Mouse (Mus musculus) embryonic facial prominence, embryonic 11.5 days (tissue): ENCODE measurements at regions not wholly inside any gene's neighbourhood (a gene's known extent, or its start where the extent isn't known, plus 50 kb on each side); places are given as distances from the start of the nearest gene placed in this dataset.

ENCODE experiments used
- ATAC-seq: fragments of 200-750 bp; cut with Nextera tagmentation; replicated peaks from 2 replicates; pipeline ENCODE4 v1.8.0; 2017; ENCODE audit warnings: low read depth; ENCODE audit not compliant: insufficient number of reproducible peaks, low FRiP score, low TSS enrichment
- DNase-seq: peaks from one replicate; pipeline ENCODE4 v3.0.0-alpha.2; 2015; ENCODE audit warnings: low spot score
- H3K27ac ChIP-seq: fragments of 300-500 bp; sonication (generic); replicated peaks from 2 replicates; pipeline ENCODE4 v1.5.1; 2014; ENCODE audit warnings: mild to moderate bottlenecking, low read depth, low read length, control low read depth
- H3K27me3 ChIP-seq: fragments of 300-500 bp; sonication (generic); 2 replicates; pipeline ENCODE4 v1.6.1; 2014; ENCODE audit warnings: mild to moderate bottlenecking, low read length, moderate library complexity, mixed read lengths; ENCODE audit not compliant: control insufficient read depth, insufficient read depth
- H3K36me3 ChIP-seq: fragments of 300-500 bp; sonication (generic); replicated peaks from 2 replicates; pipeline ENCODE4 v1.6.1; 2014; ENCODE audit warnings: low read depth, mild to moderate bottlenecking, low read length, moderate library complexity, mixed read lengths; ENCODE audit not compliant: control insufficient read depth, insufficient read depth
- H3K4me1 ChIP-seq: fragments of 300-500 bp; sonication (generic); 2 replicates; pipeline ENCODE4 v1.6.1; 2014; ENCODE audit warnings: low read length, mixed read lengths; ENCODE audit not compliant: control insufficient read depth, insufficient read depth
- H3K4me2 ChIP-seq: fragments of 300-500 bp; sonication (generic); 2 replicates; pipeline ENCODE4 v1.6.1; 2014; ENCODE audit warnings: low read depth, mild to moderate bottlenecking, control low read depth, low read length, moderate library complexity
- H3K4me3 ChIP-seq: fragments of 300-500 bp; sonication (generic); 2 replicates; pipeline ENCODE4 v1.5.1; 2014; ENCODE audit warnings: low read depth, low read length, control low read depth
- H3K9ac ChIP-seq: fragments of 300-500 bp; sonication (generic); replicated peaks from 2 replicates; pipeline ENCODE4 v1.6.1; 2014; ENCODE audit warnings: mild to moderate bottlenecking, control low read depth, low read length
- H3K9me3 ChIP-seq: fragments of 300-500 bp; sonication (generic); replicated peaks from 2 replicates; pipeline ENCODE4 v1.6.1; 2016; ENCODE audit warnings: mild to moderate bottlenecking, low read length, inconsistent platforms, mixed read lengths; ENCODE audit not compliant: control insufficient read depth
- WGBS: fragments of 180-500 bp; shearing (Covaris S2); extraction: QIAGEN DNeasy Blood & Tissue Kit; methylation state at CpG from one replicate; pipeline ENCODE4 v1.1.7; 2014; 5-methylcytosine and 5-hydroxymethylcytosine counted together

DNA sequence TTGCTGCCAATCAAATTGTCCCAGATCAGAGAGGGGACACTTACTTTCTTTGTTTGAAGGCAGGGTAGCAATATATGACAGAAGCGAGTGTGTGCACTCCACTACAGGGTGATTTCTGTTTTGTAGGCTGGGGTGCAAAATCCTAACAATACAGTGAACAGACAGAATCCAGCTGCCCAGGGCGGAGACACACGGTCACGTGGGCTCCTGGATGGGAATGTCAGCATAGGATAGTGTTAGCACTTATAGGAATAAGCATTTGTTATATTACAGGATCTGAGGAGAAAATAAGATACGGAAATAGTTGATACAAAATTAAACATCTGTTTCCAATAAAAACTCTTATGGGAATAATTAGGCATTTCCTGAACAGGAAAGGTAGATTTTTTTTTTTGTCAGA, 169.1 kb upstream of the Ubr2 start:
- H3K27ac ChIP-seq, result no peak overlapping the region; the same call in 1 of the 2 replicates
- WGBS, result 29% methylated on average over 5 of the region's 5 CpGs
- no peaks in the 10 kb centered on the region for H3K27me3 ChIP-seq
- no peak overlapping the region for H3K9ac ChIP-seq
- no peaks in the 10 kb centered on the region for H3K9me3 ChIP-seq
- DNase-seq (peak; percentile 71), ATAC-seq (no peak; the same call in 1 of the 2 replicates)
- no peak overlapping the region for H3K4me3 ChIP-seq
- H3K4me1 ChIP-seq, result no peaks in the 10 kb centered on the region
- no peaks in the 10 kb centered on the region for H3K36me3 ChIP-seq
- no peak overlapping the region for H3K4me2 ChIP-seq

- no peak overlapping the region for H3K4me2 ChIP-seq
- no peaks in the 10 kb centered on the region for H3K4me1 ChIP-seq
- no peaks in the 10 kb centered on the region for H3K9me3 ChIP-seq
- H3K36me3 ChIP-seq, result no peaks in the 10 kb centered on the region
- DNase-seq, result peak; percentile 45
- no peak for ATAC-seq
- H3K27ac ChIP-seq, result no peak overlapping the region; the same call in 1 of the 2 replicates
- no peaks in the 10 kb centered on the region for H3K27me3 ChIP-seq
- H3K9ac ChIP-seq, result no peak overlapping the region
- no peak overlapping the region for H3K4me3 ChIP-seq
- WGBS, result 46% methylated on average over 5 of the region's 5 CpGs
These were observed 168.3 kb upstream of the Ubr2 start for GRCm38 (mm10) chr17:47178705-47179104.

DNA sequence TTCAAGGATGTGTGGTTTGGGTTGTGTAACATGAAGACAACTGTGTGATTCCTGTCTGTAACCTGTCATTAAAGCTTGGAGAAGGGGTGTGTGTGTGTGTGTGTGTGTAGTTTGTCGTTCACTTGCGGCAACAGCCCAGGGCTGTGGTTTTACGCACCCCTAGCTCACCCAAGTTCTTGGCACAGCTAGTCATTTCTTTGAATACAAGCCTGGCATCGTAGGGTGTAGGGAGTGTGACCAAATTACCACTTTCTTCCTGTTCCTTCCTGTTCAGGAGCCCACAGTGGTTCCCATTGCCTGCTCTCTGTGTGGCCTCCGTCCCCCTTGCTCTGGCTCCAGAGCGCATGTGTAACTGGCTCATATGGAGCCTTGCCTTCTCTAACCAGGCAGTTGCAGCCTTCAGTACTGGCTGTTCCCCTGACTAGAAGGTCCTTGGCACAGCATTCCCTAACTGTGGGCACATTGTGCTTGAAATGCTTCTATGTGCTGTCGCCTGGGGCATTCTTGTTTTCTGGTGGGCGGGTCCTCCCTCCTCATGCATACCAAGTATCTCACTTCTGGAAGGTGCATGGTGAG, 167.4 kb upstream of the Ubr2 start:
- Histone ChIP-seq H3K27ac (no peak overlapping the region), H3K27me3 (no peaks in the 10 kb centered on the region), H3K4me3 (no peak overlapping the region), H3K4me2 (no peak overlapping the region), H3K9ac (no peak overlapping the region), H3K4me1 (no peaks in the 10 kb centered on the region), H3K9me3 (no peaks in the 10 kb centered on the region), H3K36me3 (no peaks in the 10 kb centered on the region)
- DNase-seq (no peak), ATAC-seq (no peak)
- 80% methylated on average over 8 of the region's 8 CpGs for WGBS

DNA sequence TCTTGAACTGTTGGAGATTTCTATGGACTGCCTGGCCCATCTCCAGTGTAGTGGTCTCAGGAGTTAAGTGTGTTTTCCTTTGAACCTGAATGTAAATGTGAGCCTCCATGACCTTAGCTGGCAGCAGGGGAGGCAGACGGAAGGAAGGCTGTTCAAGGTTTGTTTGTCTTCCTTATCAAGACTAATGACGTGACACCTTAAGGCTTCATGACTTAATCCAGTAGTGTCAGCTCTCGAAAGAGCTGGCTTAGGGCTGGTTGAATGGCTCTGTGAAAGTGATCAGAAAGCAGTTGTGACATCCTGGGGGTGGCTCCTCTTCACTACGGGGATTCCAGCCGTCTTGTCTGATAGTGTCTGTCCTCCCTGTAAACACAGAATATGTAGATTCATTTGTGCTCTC, 166.0 kb upstream of the Ubr2 start:
- ATAC-seq, result no peak
- no peaks in the 10 kb centered on the region for H3K36me3 ChIP-seq
- WGBS, result 68% methylated on average over 5 of the region's 5 CpGs
- no peak for DNase-seq
- H3K9me3 ChIP-seq, result no peaks in the 10 kb centered on the region
- no peak overlapping the region for H3K27ac ChIP-seq
- H3K27me3 ChIP-seq, result no peaks in the 10 kb centered on the region
- no peak overlapping the region for H3K4me3 ChIP-seq
- no peak overlapping the region for H3K4me2 ChIP-seq
- no peak overlapping the region for H3K9ac ChIP-seq
- H3K4me1 ChIP-seq, result no peaks in the 10 kb centered on the region

DNA sequence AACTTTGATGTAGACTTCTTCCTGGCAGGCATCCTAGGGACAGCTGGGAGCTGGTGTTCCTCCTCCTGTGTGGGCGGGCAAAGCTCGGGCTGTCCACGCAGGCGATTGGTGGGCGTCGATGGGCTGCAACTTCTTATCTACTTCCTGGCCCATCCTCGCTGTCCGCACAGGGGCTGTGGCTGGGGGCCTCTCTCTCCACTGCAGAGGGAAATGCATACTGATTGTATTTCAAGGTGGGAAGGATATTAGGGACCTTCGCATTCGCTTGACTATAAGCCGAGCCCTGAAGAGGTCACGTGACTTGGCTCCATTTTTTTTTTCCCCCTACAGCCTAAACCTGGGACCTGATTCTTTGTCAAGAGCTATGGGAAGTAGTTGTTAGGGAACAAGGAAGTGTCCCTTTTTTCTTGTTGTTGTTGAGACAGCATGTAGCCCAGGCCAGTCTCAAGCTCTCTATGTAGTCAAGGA, 164.4 kb upstream of the Ubr2 start:
- Histone ChIP-seq H3K36me3 (no peaks in the 10 kb centered on the region), H3K9me3 (no peaks in the 10 kb centered on the region), H3K27me3 (no peaks in the 10 kb centered on the region), H3K4me1 (no peaks in the 10 kb centered on the region), H3K27ac (no peak overlapping the region), H3K9ac (no peak overlapping the region), H3K4me3 (no peak overlapping the region), H3K4me2 (no peak overlapping the region)
- no peak for DNase-seq
- WGBS, result 68% methylated on average over 12 of the region's 12 CpGs
- no peak for ATAC-seq

- no peak overlapping the region for H3K4me3 ChIP-seq
- H3K4me2 ChIP-seq, result no peak overlapping the region
- no peak overlapping the region for H3K9ac ChIP-seq
- peaks cover 5% of the 10 kb centered on the region for H3K4me1 ChIP-seq
- H3K9me3 ChIP-seq, result no peaks in the 10 kb centered on the region
- DNase-seq, result no peak
- H3K27me3 ChIP-seq, result no peaks in the 10 kb centered on the region
- no peak overlapping the region for H3K27ac ChIP-seq
- no peaks in the 10 kb centered on the region for H3K36me3 ChIP-seq
- ATAC-seq, result no peak
- 95% methylated on average over 5 of the region's 5 CpGs for WGBS
These were observed 161.4 kb upstream of the Ubr2 start for GRCm38 (mm10) chr17:47171801-47172200.

DNA sequence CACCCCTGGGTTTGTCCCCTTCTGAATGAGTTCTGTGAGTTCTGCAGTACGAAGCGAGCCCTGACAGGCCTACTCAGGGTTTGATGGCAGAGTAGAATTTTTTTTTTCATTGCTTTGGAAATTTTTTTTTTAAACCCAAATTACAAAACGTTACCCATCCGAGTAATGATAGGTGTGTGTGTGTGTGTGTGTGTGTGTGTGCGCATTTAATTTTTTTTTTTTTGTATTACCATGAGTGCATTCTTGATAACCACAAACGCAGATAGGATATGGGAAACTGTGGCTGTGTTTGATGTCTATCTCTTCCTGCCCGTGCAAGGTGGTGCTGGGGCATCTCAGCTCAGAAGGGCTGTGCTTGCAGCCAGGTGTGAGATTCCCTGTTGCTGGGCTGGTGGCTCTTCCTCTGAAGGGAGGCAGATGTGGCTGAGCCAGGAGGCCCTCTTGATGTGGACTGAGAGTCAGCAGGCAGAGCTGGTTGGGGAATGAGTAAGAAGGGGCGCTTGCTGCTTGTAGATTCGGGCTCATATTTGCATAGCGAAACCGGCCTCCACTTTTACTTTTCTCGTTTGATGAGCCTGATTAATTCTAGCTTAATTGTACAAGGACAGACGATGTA, 160.7 kb upstream of the Ubr2 start:
- 89% methylated on average over 13 of the region's 13 CpGs for whole genome bisulfite sequencing
- Histone ChIP-seq H3K4me3 (no peak overlapping the region), H3K27me3 (no peaks in the 10 kb centered on the region), H3K36me3 (no peaks in the 10 kb centered on the region), H3K9me3 (no peaks in the 10 kb centered on the region), H3K4me1 (peaks cover 5% of the 10 kb centered on the region), H3K9ac (no peak overlapping the region), H3K27ac (no peak overlapping the region), H3K4me2 (no peak overlapping the region)
- DNase-seq, result no peak
- no peak for ATAC-seq

- ATAC-seq, result no peak
- Histone ChIP-seq H3K27me3 (no peaks in the 10 kb centered on the region), H3K36me3 (no peaks in the 10 kb centered on the region), H3K4me1 (peaks cover 5% of the 10 kb centered on the region), H3K9ac (no peak overlapping the region), H3K4me3 (no peak overlapping the region), H3K4me2 (no peak overlapping the region), H3K27ac (no peak overlapping the region), H3K9me3 (no peaks in the 10 kb centered on the region)
- DNase-seq, result peak; percentile 64
- WGBS, result 53% methylated on average over 8 of the region's 8 CpGs
These were observed 157.7 kb upstream of the Ubr2 start for GRCm38 (mm10) chr17:47168105-47168504.
